Mouse (Mus musculus) gastrocnemius, postnatal 25 days (tissue): ENCODE measurements around the gene Tmem184c. TPM values are rescaled to one million over a fixed set of nuclear protein-coding genes. Genes with fewer than 3 reads are reported as not detected.

Experiments used
- total RNA-seq, 2 experiments: library from RNA; stranded (reverse); gene quantifications; 1 replicate in 1 of 2; 2 replicates in 1 of 2; pipeline ENCODE4 v1.2.3; 2021

Gene Tmem184c
- total RNA-seq, 2 experiments from 2014 or later = 9.2 to 9.7 TPM

Other genes with a start within 250 kb of the Tmem184c start
- gene Arhgap10, start 92.7 kb downstream of the Tmem184c start, total RNA-seq = 10 to 100 TPM; 48.2 to 58.2 TPM
- 1 to 10 TPM; 8.0 to 8.9 TPM for gene Prmt9, start 61.3 kb downstream of the Tmem184c start, total RNA-seq
- 1 to 10 TPM; 2.3 to 2.7 TPM for gene Ednra, start 113.8 kb upstream of the Tmem184c start, total RNA-seq